In the genomic region with DNA sequence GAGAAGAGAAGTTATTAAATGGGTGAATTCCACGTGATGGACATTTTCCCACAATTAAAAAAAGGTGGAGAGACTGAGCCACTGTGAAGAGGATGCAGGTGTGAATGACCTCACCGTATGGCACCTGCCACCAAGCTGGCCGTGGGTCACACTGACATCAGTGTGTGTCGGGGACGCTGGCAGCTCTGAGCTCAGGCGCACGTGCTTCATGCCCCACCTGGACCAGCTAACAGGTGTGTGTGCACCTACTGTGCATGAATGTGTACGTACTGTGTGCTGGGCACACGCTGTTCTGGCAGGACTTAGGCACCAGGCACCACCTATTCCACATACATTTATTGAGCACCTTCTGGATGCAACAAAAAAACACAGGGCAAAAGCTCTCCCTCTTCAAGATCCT, we compare ENCODE assay signal across 28 mouse cellular contexts. TPM values are rescaled to one million over a fixed set of nuclear protein-coding genes. Genes with fewer than 3 reads are reported as not detected.
"Had no signal": no experiment of that assay in that cellular context is flagged by ENCODE, and none has a peak within 500 bp of the region (broad histone marks: within the 10 kb centered on the region; RNA-seq: fewer than 3 reads in every experiment).

No protein-coding gene starts in this region.

- H3K36me3 ChIP-seq: heart, embryonic 13.5 days; heart, embryonic 15.5 days; hindbrain, embryonic 10.5 days; hindbrain, embryonic 12.5 days; intestine, embryonic 15.5 days; kidney, embryonic 15.5 days; limb, embryonic 13.5 days; limb, embryonic 15.5 days; liver, embryonic 12.5 days had no signal

- H3K9me3 ChIP-seq: heart, embryonic 13.5 days; heart, embryonic 15.5 days; hindbrain, embryonic 10.5 days; hindbrain, embryonic 12.5 days; intestine, embryonic 15.5 days; kidney, embryonic 15.5 days; limb, embryonic 13.5 days; limb, embryonic 15.5 days; liver, embryonic 12.5 days had no signal

- H3K27ac ChIP-seq: gastrocnemius, adult 2 months; heart, adult 2 months; heart, embryonic 13.5 days; heart, embryonic 15.5 days; hindbrain, embryonic 10.5 days; hindbrain, embryonic 12.5 days; hindbrain, embryonic 14.5 days; intestine, embryonic 15.5 days; kidney, embryonic 15.5 days; kidney, postnatal 0 days; limb, embryonic 13.5 days; limb, embryonic 15.5 days; liver, embryonic 12.5 days; liver, embryonic 14.5 days had no signal

- DNase-seq: gastrocnemius, adult 2 months; gastrocnemius, postnatal 10 days; gastrocnemius, postnatal 25 days; heart, adult 2 months; heart, postnatal 14 days; heart, postnatal 4 days; kidney, adult 18-20 months; kidney, adult 8-10 months; kidney, postnatal 14 days; kidney, postnatal 36 days; layer of hippocampus, adult 9-11 months; layer of hippocampus, postnatal 36 days; left cerebral cortex, postnatal 4 days had no signal

- H3K9ac ChIP-seq: heart, embryonic 13.5 days; heart, embryonic 15.5 days; hindbrain, embryonic 12.5 days; hindbrain, embryonic 14.5 days; intestine, embryonic 15.5 days; kidney, embryonic 15.5 days; limb, embryonic 13.5 days; limb, embryonic 15.5 days; liver, embryonic 12.5 days; liver, embryonic 14.5 days had no signal

- H3K4me2 ChIP-seq: heart, embryonic 11.5 days; heart, embryonic 13.5 days; heart, embryonic 15.5 days; hindbrain, embryonic 12.5 days; hindbrain, embryonic 14.5 days; intestine, embryonic 15.5 days; kidney, embryonic 15.5 days; limb, embryonic 13.5 days; limb, embryonic 15.5 days; liver, embryonic 12.5 days had no signal

- H3K4me3 ChIP-seq: gastrocnemius, adult 2 months; heart, adult 2 months; heart, embryonic 13.5 days; heart, embryonic 15.5 days; hindbrain, embryonic 10.5 days; hindbrain, embryonic 12.5 days; intestine, embryonic 15.5 days; kidney, embryonic 15.5 days; limb, embryonic 13.5 days; limb, embryonic 15.5 days; liver, embryonic 12.5 days had no signal

RNA-seq across cellular contexts. Expression of gene Lrg1, which starts 22.7 kb away (rescaled TPM):
- total RNA-seq: left cerebral cortex, postnatal 4 days had no signal
- polyA plus RNA-seq: heart, embryonic 11.5 days; heart, embryonic 13.5 days; hindbrain, embryonic 10.5 days; inflammation-experienced regulatory T-cells, adult 6 months had no signal

RNA-seq across cellular contexts. Expression of gene Plin5, which starts 27.1 kb away (rescaled TPM):
- total RNA-seq: granulocyte monocyte progenitor cell, adult 5-6 weeks had no signal
- polyA plus RNA-seq: limb, embryonic 13.5 days had no signal

RNA-seq across cellular contexts. Expression of gene Plin4, which starts 34.9 kb away (rescaled TPM):
- total RNA-seq: granulocyte monocyte progenitor cell, adult 5-6 weeks had no signal
